Mouse (Mus musculus) thymus, postnatal 10 days (tissue): ENCODE data around the gene Taok1.

Experiments
- DNase-seq, 2 experiments: peaks; one replicate each; pipeline ENCODE4 v3.0.0; 2021; ENCODE audit warnings: low spot score in 2 of 2

Gene Taok1

DNA sequence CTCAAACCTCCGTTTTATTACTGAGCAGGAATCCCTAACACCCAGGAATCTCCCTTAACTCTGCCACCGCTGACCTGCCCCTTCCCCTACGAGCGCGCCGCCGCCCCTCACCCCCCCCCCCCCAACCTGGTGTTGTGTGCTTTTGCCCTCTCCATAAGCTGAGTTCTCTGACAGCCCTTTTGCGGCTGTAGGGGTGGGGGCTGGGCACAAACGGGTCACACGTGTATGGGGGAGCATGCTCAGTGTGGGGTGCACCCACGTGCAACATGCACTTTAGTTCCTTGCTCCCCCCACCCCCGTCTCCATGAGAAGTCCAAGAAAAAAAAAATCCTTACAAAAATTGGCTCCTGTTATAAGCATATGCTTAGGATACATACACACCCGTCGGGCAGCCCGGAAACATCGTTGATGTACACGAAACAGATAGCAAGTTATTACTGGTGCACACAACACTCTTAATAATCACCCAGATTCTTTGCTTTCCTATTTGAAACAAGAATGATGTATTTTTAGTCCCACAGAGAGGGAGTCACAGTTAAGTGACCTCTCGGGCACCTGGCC, 115.2 kb downstream of the Taok1 start:
- DNase-seq: peak; percentile 44 to 51

DNA sequence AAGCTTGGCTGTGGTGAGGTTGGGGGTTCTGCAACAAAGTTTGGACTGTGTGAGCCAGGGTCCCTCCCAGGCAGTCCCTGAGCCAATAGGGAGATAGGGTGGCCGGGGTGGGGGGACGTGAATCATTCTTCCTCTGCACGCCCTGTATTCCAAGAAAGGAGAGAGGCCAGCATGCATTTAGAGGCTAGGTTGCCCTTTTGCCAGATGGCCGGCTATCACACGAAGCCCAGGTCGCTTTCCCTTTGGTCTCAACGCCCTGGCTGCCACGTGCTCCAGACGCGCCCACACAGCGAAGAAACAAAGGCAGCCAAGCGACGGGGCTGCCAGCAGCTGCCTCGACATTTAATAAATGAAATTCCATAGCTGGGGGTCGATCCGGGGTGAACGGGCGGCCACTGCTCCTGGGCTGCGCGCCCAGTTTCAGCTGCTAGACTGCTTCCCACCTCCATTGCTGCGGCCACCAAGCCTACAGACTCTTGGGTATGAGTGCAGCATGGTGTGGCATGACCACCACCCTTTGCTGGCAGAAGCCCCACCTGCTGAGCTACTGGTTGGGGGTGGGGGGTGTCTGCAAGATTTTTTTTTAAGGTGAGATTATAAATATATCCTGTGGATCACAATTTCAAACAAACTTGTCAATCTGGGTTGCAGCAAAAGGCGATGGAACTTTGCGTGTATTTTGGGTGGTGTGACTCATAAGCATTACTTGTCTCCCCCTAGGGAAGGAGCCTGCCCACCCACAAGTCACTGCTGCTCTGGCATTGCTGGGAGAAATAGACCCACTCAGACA, 115.9 kb downstream of the Taok1 start:
- DNase-seq: peak in 1 of 2 experiments; percentile 50

DNA sequence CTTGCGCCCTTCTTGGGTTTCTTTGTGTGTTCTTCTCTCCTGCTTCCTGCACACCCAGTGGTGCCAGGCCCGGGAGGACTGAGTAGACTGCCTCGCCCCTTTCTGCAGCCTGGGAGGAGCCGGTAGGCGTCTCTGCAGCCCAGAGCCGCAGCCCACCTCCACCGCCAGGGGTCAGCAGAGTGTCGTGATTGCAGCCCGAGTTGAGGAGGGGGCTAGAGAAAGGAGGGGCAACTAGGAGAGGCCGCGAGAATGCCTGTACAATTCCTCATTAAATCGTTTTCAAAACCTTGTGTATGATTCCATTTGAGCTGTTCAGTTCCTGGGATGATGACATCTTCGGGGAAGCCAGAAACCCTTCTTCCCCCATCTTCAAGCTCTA, 116.5 kb downstream of the Taok1 start:
- DNase-seq: peak; percentile 89 to 98

DNA sequence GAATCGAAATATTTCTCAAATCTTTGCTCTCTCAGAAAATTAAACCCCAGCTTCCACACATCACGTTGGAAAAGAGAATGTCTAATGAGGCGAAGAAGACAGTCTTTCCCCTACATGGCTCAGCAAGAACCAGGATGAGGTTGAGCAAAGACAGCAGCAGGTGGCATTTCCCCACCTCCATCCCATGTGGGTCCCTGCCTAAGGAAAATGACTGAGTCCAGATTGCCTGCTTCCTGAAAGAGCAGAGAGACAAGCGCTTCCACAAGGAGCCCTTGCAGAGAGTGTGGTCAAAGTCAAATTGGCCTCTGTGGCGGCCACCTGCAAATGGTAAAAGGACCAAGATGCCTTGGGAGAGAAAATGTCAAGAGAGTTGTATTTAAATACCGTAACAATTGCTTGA, 117.2 kb downstream of the Taok1 start:
- no peak for DNase-seq

DNA sequence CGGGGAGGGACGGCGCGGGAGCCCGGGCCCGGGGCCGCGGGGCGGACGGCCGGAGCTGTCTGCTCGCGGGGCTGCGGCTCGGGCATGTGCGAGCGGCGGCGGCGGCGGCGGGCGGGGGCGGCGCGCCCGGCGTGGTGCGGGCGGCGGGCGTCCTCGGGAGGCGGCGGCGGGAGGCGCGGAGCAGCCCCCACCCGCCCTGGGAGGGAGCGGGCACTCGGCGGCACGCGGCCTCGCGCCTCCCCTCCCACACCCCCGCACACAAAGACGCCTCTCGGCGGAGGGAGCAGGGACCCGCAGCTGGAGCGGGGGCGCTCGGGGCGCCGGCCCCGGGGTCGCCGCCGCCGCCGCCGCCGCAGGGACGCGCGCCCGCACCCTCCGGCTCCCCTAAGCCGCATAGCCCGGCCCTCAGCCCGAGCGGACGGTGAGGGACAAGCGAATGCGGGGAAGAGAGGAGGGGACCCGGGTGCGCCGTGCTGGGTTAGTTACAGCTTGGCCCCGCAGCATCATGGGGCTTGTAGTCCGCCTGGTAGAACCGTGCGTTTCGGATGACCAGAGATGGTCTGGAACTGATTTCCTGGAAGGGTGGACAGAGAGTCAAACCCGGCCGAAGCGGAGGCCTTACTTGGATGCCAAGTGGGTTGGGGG, 117.9 kb downstream of the Taok1 start, which contains the start of gene Ankrd13b:
TSS of gene Ankrd13b (minus strand) at position 88 of the 645 bp plus-strand sequence.
- DNase-seq: peak; percentile 47 to 55

DNA sequence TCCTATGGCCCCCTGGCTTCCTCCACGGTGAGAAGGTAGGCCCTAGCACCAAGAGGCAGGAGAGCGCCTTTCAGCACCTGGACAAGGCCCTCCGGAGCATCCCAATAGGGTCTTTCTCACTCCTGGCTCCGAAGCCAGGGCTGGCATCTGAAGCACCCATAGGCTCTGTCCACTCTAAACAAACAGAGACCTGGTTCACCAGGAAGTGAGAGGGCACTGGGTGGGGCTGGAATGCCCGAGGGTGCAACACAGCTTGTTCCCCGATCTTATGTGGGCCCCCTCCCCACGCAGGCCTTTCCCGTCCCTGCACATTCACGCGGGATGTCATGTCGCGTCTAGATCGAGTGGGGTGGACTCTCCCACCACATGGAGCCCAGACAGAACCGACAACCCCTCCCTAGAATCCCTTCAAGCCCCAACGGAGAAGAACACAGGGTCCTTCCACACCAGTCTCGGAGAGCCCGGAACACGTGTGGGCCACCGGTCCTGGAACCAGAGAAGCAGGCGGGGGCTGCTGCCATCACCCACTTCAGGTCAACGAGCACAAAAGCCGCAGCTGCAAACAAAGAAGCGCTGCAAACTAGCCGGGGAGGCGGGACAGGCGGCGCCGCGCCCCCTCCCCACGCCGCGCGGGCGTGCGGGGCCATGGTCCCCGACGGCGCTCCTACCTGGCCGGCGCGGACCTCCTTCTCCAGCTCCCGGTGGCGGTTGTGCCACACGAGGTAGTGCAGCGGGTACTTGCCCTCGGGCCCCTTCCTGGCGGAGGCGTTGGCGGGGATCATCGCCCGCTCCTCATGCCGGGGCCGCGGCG, 118.6 kb downstream of the Taok1 start:
- DNase-seq: no peak

DNA sequence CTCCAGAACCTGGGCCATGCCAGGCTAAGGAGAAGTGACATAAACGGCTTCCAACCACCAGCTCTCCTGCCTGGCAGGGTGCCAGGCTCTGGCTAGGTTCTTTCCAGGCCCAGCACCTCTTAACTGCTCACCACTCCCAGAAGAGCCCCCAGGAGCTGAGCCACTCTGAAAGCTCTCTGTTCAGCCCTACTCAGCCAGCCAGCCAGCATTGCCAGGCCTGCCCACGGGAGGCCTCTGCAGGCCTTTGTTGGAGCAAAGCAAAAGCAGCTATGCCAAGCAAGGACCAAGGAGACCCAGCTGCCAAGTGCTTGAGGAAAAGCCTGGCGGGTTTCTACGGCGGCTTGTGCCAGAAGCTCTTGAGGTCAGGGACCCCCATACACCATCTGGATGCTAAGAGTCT, 120.8 kb downstream of the Taok1 start:
- DNase-seq: no peak

DNA sequence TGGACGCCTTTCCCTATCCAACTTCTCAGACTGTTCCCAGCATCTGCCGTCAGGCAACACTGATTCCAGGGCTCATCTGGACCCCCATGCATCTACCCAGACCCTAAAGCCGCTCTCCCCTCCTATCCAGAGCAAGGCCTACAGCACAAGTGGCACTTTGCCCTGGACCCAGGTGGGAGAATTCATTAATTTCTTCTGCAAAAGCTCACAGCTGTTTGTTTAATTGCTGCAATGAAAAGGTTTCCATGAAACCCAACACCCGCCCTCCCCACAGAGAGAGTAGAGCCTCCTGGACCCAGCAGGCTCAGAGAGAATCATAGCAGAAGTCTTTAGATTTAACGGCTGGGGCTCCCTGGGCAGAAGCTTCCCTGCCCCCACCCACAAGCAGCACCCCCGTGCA, 122.4 kb downstream of the Taok1 start:
- no peak for DNase-seq

DNA sequence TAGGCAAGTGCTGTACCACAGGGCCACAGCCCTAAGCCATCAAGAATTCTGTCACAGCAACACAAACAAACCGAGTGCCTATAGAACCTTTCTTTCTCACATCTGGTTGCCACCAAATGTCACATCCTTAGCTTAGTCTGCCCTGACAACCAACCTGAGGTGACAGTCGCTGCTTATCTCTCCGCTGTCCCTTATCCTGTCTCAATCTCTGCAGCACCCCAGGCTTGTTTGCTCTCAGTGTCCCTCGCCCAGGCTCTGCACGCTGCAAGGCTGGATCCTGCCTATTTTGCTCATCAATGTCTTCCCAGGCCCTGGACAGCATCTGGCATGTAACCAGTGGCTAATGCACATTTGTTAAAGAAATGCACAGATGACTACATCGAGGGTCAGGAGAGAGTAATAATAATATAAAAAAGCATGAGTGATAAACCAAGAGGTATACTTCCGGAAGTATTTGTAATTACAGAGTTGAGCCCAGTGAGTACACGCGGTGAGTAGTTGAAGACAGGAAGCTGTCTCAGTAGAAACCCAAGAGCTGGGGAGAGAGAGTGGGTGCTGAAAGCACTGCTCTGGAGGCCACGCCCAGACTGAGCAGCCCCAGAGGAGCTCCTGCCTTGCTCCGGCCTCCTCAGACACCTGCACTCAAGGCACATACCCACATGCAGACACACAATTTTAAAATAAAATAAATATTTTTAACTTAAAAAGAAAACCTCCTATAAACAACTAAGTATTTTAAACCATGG, 123.9 kb downstream of the Taok1 start:
- peak; percentile 69 to 71 for DNase-seq

DNA sequence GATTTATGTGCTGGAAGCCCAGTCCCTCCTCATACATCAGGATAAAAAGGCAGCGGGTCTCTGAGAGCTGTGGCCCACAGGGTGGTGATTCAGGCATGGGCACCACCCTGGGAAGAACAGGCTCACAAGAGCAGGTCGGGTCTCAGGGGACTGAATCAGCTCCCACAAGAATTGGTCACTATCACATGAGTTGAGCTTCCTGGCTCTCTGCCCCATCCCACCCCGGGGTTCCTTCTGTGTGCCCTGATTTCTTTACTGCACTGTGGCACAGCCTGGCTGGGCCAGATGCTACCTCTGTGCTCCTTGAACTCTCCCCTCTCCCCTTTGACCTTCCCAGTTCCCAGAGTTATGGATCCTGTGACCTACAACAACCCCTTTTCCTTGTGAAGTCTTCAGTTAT, 124.6 kb downstream of the Taok1 start:
- DNase-seq: no peak
